Mouse (Mus musculus): ENCODE measurements around the gene Gm10912. TPM values are rescaled to one million over a fixed set of nuclear protein-coding genes. Genes with fewer than 3 reads are reported as not detected.
"Not testable (repeated sequence)": the region's sequence is repeated elsewhere in the genome, so short reads cannot be mapped to it uniquely, and the experiment has no call there.

Gene Gm10912
- polyA plus RNA-seq, 1 experiment from 2014 or later, result not detected

- Histone ChIP-seq H3K4me2 (peak overlapping the region; percentile 54), H3K4me1 (ENCODE audit: control insufficient read depth, insufficient read depth, low read length) (peaks cover 29% of the 10 kb centered on the region), H3K27me3 (ENCODE audit: control insufficient read depth, insufficient read depth, low read length) (no peaks in the 10 kb centered on the region), H3K36me3 (ENCODE audit: control insufficient read depth, insufficient read depth, low read length) (no peaks in the 10 kb centered on the region), H3K27ac (ENCODE audit: low read depth, low read length) (peak overlapping the region; percentile 86), H3K9me3 (replicated peaks; ENCODE audit: control insufficient read depth, low read length) (no peaks in the 10 kb centered on the region), H3K9ac (ENCODE audit: low read depth, low read length) (peak overlapping the region; percentile 43; the same call in 1 of the 2 replicates), H3K4me3 (ENCODE audit: low read depth, low read length) (0 out of 2 replicates have a peak overlapping the region, but pooled peaks have one; percentile 6)
- WGBS (ENCODE audit: insufficient replicate concordance), result 7% methylated on average over 3 of the region's 3 CpGs
- ATAC-seq (replicated peaks; ENCODE audit: insufficient number of reproducible peaks, low FRiP score, low TSS enrichment), result peak; percentile 82
Observed at GRCm38 (mm10) chr2:104098529-104099230, 33.1 kb downstream of the Gm10912 start.

- Histone ChIP-seq H3K9me3 (replicated peaks; ENCODE audit: control insufficient read depth, low read length) (no peaks in the 10 kb centered on the region), H3K9ac (ENCODE audit: low read depth, low read length) (peak overlapping the region; percentile 43; the same call in 1 of the 2 replicates), H3K4me1 (ENCODE audit: control insufficient read depth, insufficient read depth, low read length) (peaks cover 29% of the 10 kb centered on the region), H3K4me2 (peak overlapping the region; percentile 54), H3K27ac (ENCODE audit: low read depth, low read length) (peak overlapping the region; percentile 86), H3K27me3 (ENCODE audit: control insufficient read depth, insufficient read depth, low read length) (no peaks in the 10 kb centered on the region), H3K4me3 (ENCODE audit: low read depth, low read length) (0 out of 2 replicates have a peak overlapping the region, but pooled peaks have one; percentile 6), H3K36me3 (ENCODE audit: control insufficient read depth, insufficient read depth, low read length) (no peaks in the 10 kb centered on the region)
- 87% methylated on average over 2 of the region's 2 CpGs for WGBS (ENCODE audit: insufficient replicate concordance)
- no peak for ATAC-seq (replicated peaks; ENCODE audit: insufficient number of reproducible peaks, low FRiP score, low TSS enrichment)
Observed at GRCm38 (mm10) chr2:104099231-104099585, 33.6 kb downstream of the Gm10912 start.

GRCm38 (mm10) chr2:104099946-104100345 is 34.3 kb downstream of the Gm10912 start:
- peak overlapping the region; percentile 23 for H3K4me2 ChIP-seq
- H3K4me1 ChIP-seq (ENCODE audit: control insufficient read depth, insufficient read depth, low read length), result peaks cover 29% of the 10 kb centered on the region
- H3K9ac ChIP-seq (ENCODE audit: low read depth, low read length), result no peak overlapping the region
- ATAC-seq (replicated peaks; ENCODE audit: insufficient number of reproducible peaks, low FRiP score, low TSS enrichment), result no peak
- H3K4me3 ChIP-seq (ENCODE audit: low read depth, low read length), result 0 out of 2 replicates have a peak overlapping the region, but pooled peaks have one; percentile 6
- WGBS (ENCODE audit: insufficient replicate concordance), result 58% methylated on average over 1 of the region's 1 CpGs
- no peaks in the 10 kb centered on the region for H3K36me3 ChIP-seq (ENCODE audit: control insufficient read depth, insufficient read depth, low read length)
- H3K9me3 ChIP-seq (replicated peaks; ENCODE audit: control insufficient read depth, low read length), result no peaks in the 10 kb centered on the region
- no peak overlapping the region for H3K27ac ChIP-seq (ENCODE audit: low read depth, low read length)
- no peaks in the 10 kb centered on the region for H3K27me3 ChIP-seq (ENCODE audit: control insufficient read depth, insufficient read depth, low read length)

GRCm38 (mm10) chr2:104104800-104105199 is 39.2 kb downstream of the Gm10912 start:
- 83% methylated on average over 6 of the region's 6 CpGs for WGBS (ENCODE audit: insufficient replicate concordance)
- Histone ChIP-seq H3K4me3 (ENCODE audit: low read depth, low read length) (no peak overlapping the region), H3K36me3 (ENCODE audit: control insufficient read depth, insufficient read depth, low read length) (no peaks in the 10 kb centered on the region), H3K4me1 (ENCODE audit: control insufficient read depth, insufficient read depth, low read length) (peaks cover 22% of the 10 kb centered on the region), H3K9ac (ENCODE audit: low read depth, low read length) (no peak overlapping the region), H3K27me3 (ENCODE audit: control insufficient read depth, insufficient read depth, low read length) (no peaks in the 10 kb centered on the region), H3K9me3 (replicated peaks; ENCODE audit: control insufficient read depth, low read length) (no peaks in the 10 kb centered on the region), H3K27ac (ENCODE audit: low read depth, low read length) (no peak overlapping the region), H3K4me2 (no peak overlapping the region)
- no peak for ATAC-seq (replicated peaks; ENCODE audit: insufficient number of reproducible peaks, low FRiP score, low TSS enrichment)

- not testable (repeated sequence) for H3K27me3 ChIP-seq (ENCODE audit: control insufficient read depth, insufficient read depth, low read length); ATAC-seq (replicated peaks; ENCODE audit: insufficient number of reproducible peaks, low FRiP score, low TSS enrichment)
- 32% methylated on average over 2 of the region's 2 CpGs for WGBS (ENCODE audit: insufficient replicate concordance)
Observed at GRCm38 (mm10) chr2:104109021-104109420, 43.4 kb downstream of the Gm10912 start.

GRCm38 (mm10) chr2:104109528-104109927 is 43.9 kb downstream of the Gm10912 start:
- Histone ChIP-seq H3K4me3 (ENCODE audit: low read depth, low read length) (no peak overlapping the region), H3K9ac (ENCODE audit: low read depth, low read length) (no peak overlapping the region), H3K27me3 (ENCODE audit: control insufficient read depth, insufficient read depth, low read length) (no peaks in the 10 kb centered on the region), H3K27ac (ENCODE audit: low read depth, low read length) (peak overlapping the region; percentile 70), H3K4me2 (0 out of 2 replicates have a peak overlapping the region, but pooled peaks have one; percentile 1), H3K9me3 (replicated peaks; ENCODE audit: control insufficient read depth, low read length) (no peaks in the 10 kb centered on the region), H3K36me3 (ENCODE audit: control insufficient read depth, insufficient read depth, low read length) (no peaks in the 10 kb centered on the region), H3K4me1 (ENCODE audit: control insufficient read depth, insufficient read depth, low read length) (peaks cover 6% of the 10 kb centered on the region)
- no peak for ATAC-seq (replicated peaks; ENCODE audit: insufficient number of reproducible peaks, low FRiP score, low TSS enrichment)
- WGBS (ENCODE audit: insufficient replicate concordance), result 25% methylated on average over 2 of the region's 2 CpGs

More at GRCm38 (mm10) chr2:104109021-104109420, 43.4 kb downstream of the Gm10912 start:
- H3K27ac ChIP-seq (ENCODE audit: low read depth, low read length), result peak overlapping the region; percentile 70
- not testable (repeated sequence) for H3K9ac ChIP-seq (ENCODE audit: low read depth, low read length); H3K36me3 ChIP-seq (ENCODE audit: control insufficient read depth, insufficient read depth, low read length); H3K9me3 ChIP-seq (replicated peaks; ENCODE audit: control insufficient read depth, low read length); H3K4me3 ChIP-seq (ENCODE audit: low read depth, low read length); H3K4me2 ChIP-seq; H3K4me1 ChIP-seq (ENCODE audit: control insufficient read depth, insufficient read depth, low read length)

- Histone ChIP-seq H3K36me3 (ENCODE audit: control insufficient read depth, insufficient read depth, low read length) (no peaks in the 10 kb centered on the region), H3K4me2 (no peak overlapping the region), H3K9me3 (replicated peaks; ENCODE audit: control insufficient read depth, low read length) (no peaks in the 10 kb centered on the region), H3K27me3 (ENCODE audit: control insufficient read depth, insufficient read depth, low read length) (no peaks in the 10 kb centered on the region), H3K4me1 (ENCODE audit: control insufficient read depth, insufficient read depth, low read length) (peaks cover 6% of the 10 kb centered on the region), H3K27ac (ENCODE audit: low read depth, low read length) (peak overlapping the region; percentile 70), H3K9ac (ENCODE audit: low read depth, low read length) (no peak overlapping the region), H3K4me3 (ENCODE audit: low read depth, low read length) (no peak overlapping the region)
- 76% methylated on average over 4 of the region's 4 CpGs for WGBS (ENCODE audit: insufficient replicate concordance)
- ATAC-seq (replicated peaks; ENCODE audit: insufficient number of reproducible peaks, low FRiP score, low TSS enrichment), result no peak
Observed at GRCm38 (mm10) chr2:104110031-104110430, 44.4 kb downstream of the Gm10912 start.

GRCm38 (mm10) chr2:104111170-104111797 is 45.7 kb downstream of the Gm10912 start:
- H3K4me1 ChIP-seq (ENCODE audit: control insufficient read depth, insufficient read depth, low read length); H3K9me3 ChIP-seq (replicated peaks; ENCODE audit: control insufficient read depth, low read length); ATAC-seq (replicated peaks; ENCODE audit: insufficient number of reproducible peaks, low FRiP score, low TSS enrichment); H3K36me3 ChIP-seq (ENCODE audit: control insufficient read depth, insufficient read depth, low read length); H3K4me3 ChIP-seq (ENCODE audit: low read depth, low read length); H3K4me2 ChIP-seq; H3K27me3 ChIP-seq (ENCODE audit: control insufficient read depth, insufficient read depth, low read length); H3K9ac ChIP-seq (ENCODE audit: low read depth, low read length); H3K27ac ChIP-seq (ENCODE audit: low read depth, low read length): not testable (repeated sequence)
- WGBS (ENCODE audit: insufficient replicate concordance), result no CpG with 5 or more reads among the region's 1 CpGs
